Mouse (Mus musculus) liver, embryonic 12.5 days (tissue): Measurements from ENCODE around the gene Aplf. TPM values are rescaled to one million over a fixed set of nuclear protein-coding genes. Genes with fewer than 3 reads are reported as not detected.
A peak's percentile ranks its signal among the peaks of the same experiment; 100 is the strongest.

Experiments
- ATAC-seq: fragments of 200-750 bp; cut with Nextera tagmentation; 2 replicates; pipeline ENCODE4 v1.8.0; 2017; ENCODE audit warnings: moderate number of reproducible peaks, mild to moderate bottlenecking, moderate library complexity
- H3K27ac ChIP-seq: fragments of 300-500 bp; sonication (generic); 2 replicates; pipeline ENCODE4 v1.5.1; 2016; ENCODE audit warnings: mild to moderate bottlenecking
- H3K27me3 ChIP-seq: fragments of 300-500 bp; sonication (generic); replicated peaks from 2 replicates; pipeline ENCODE4 v1.6.1; 2016; ENCODE audit warnings: mild to moderate bottlenecking, moderate library complexity
- H3K36me3 ChIP-seq: fragments of 300-500 bp; sonication (generic); 2 replicates; pipeline ENCODE4 v1.6.1; 2016; ENCODE audit warnings: mild to moderate bottlenecking, moderate library complexity
- H3K4me1 ChIP-seq: fragments of 300-500 bp; sonication (generic); 2 replicates; pipeline ENCODE4 v1.6.1; 2016
- H3K4me2 ChIP-seq: fragments of 300-500 bp; sonication (generic); 2 replicates; pipeline ENCODE4 v1.6.1; 2016; ENCODE audit warnings: mild to moderate bottlenecking, moderate library complexity
- H3K4me3 ChIP-seq: fragments of 300-500 bp; sonication (generic); 2 replicates; pipeline ENCODE4 v1.5.1; 2016; ENCODE audit warnings: mild to moderate bottlenecking, moderate library complexity
- H3K9ac ChIP-seq: fragments of 300-500 bp; sonication (generic); 2 replicates; pipeline ENCODE4 v1.6.1; 2016; ENCODE audit warnings: mild to moderate bottlenecking, moderate library complexity
- H3K9me3 ChIP-seq: fragments of 300-500 bp; sonication (generic); replicated peaks from 2 replicates; pipeline ENCODE4 v1.6.1; 2016; ENCODE audit warnings: mild to moderate bottlenecking, moderate library complexity
- WGBS: fragments of 180-500 bp; shearing (Covaris S2); methylation state at CpG from one replicate; pipeline ENCODE4 v1.1.7; 2016; ENCODE audit not compliant: insufficient replicate concordance; 5-methylcytosine and 5-hydroxymethylcytosine counted together
- polyA plus RNA-seq: library from polyadenylated mRNA; unstranded; fragments of >200 nt; fragmentation: Nextera tagmentation; extraction: Ambion mirVana; gene quantifications from 2 replicates; pipeline ENCODE4 v1.2.1, GENCODE M21; 2016

Aplf gene
- polyA plus RNA-seq, 1 experiment from 2014 or later, result 18.9 TPM

DNA sequence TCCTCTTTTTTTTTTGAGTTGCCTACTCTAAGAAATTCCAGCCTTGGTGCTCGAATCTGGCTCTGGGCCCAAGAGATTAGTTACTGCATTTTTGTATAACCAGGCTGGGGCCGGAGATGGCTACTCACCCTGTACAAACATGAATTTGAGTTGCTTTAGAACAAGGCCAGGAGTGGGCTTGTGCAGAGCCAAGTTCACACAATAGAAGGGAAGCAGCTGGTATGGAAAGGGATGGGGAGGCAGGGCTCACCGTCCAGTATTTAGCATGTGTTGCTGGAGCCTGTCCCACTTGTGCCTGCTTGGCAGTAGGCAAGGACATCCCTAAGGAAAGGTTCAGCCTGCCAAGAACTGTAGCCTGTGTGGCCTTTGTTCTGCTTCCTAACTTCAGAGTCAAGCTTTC, 50.7 kb downstream of the Aplf start:
- no peak overlapping the region for H3K4me2 ChIP-seq
- no peak overlapping the region for H3K9ac ChIP-seq
- H3K4me1 ChIP-seq, result no peaks in the 10 kb centered on the region
- H3K9me3 ChIP-seq, result no peaks in the 10 kb centered on the region
- WGBS, result 68% methylated on average over 3 of the region's 3 CpGs
- H3K27me3 ChIP-seq, result peaks cover 17% of the 10 kb centered on the region; the same call in 1 of the 2 replicates
- no peak overlapping the region for H3K27ac ChIP-seq
- H3K4me3 ChIP-seq, result no peak overlapping the region
- ATAC-seq, result no peak
- no peaks in the 10 kb centered on the region for H3K36me3 ChIP-seq

DNA sequence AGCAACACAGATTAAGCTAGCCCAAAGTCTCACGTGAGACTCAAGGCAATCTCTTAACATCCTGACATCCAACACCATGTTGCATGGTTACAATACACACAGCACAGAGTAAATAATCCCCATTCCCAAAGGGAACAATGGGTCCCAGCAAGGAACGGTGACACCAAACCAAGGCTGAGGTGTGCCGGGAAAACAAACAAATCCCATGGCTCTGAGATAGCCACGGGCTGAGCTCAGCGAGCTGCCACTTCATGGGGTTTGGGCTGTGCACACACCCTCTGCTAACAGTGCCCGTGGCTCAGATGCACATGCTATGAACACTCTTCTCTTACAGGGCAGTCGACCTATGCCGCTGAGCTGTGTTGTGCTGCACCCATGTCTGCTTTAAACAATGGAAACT, 54.0 kb downstream of the Aplf start:
- H3K9me3 ChIP-seq, result no peaks in the 10 kb centered on the region
- 65% methylated on average over 8 of the region's 8 CpGs for WGBS
- ATAC-seq, result no peak

GRCm38 (mm10) chr6:87615696-87616083, 56.3 kb downstream of the Aplf start:
- Histone ChIP-seq H3K36me3 (no peaks in the 10 kb centered on the region), H3K27ac (no peak overlapping the region), H3K9me3 (no peaks in the 10 kb centered on the region), H3K4me3 (no peak overlapping the region), H3K4me1 (0 out of 2 replicates have a peak, but pooled peaks cover 6% of the 10 kb centered on the region), H3K9ac (no peak overlapping the region), H3K27me3 (peaks cover 19% of the 10 kb centered on the region; the same call in 1 of the 2 replicates), H3K4me2 (no peak overlapping the region)
- ATAC-seq, result no peak
- 80% methylated on average over 14 of the region's 14 CpGs for WGBS

More for the DNA sequence above, 54.0 kb downstream of the Aplf start:
- Histone ChIP-seq H3K27me3 (peaks cover 17% of the 10 kb centered on the region; the same call in 1 of the 2 replicates), H3K4me2 (no peak overlapping the region), H3K36me3 (no peaks in the 10 kb centered on the region), H3K27ac (no peak overlapping the region), H3K4me3 (no peak overlapping the region), H3K9ac (no peak overlapping the region), H3K4me1 (0 out of 2 replicates have a peak, but pooled peaks cover 6% of the 10 kb centered on the region)

- Histone ChIP-seq H3K4me3 (no peak overlapping the region), H3K9me3 (no peaks in the 10 kb centered on the region), H3K36me3 (no peaks in the 10 kb centered on the region), H3K27ac (no peak overlapping the region), H3K4me1 (0 out of 2 replicates have a peak, but pooled peaks cover 6% of the 10 kb centered on the region), H3K9ac (no peak overlapping the region), H3K4me2 (no peak overlapping the region), H3K27me3 (peaks cover 22% of the 10 kb centered on the region; the same call in 1 of the 2 replicates)
- no peak for ATAC-seq
- WGBS, result 42% methylated on average over 11 of the region's 11 CpGs
Observed at GRCm38 (mm10) chr6:87614794-87615695, 56.9 kb downstream of the Aplf start.

- Histone ChIP-seq H3K4me2 (no peak overlapping the region), H3K36me3 (no peaks in the 10 kb centered on the region), H3K27me3 (peaks cover 19% of the 10 kb centered on the region; the same call in 1 of the 2 replicates), H3K27ac (no peak overlapping the region), H3K9me3 (no peaks in the 10 kb centered on the region), H3K4me3 (no peak overlapping the region), H3K9ac (no peak overlapping the region), H3K4me1 (no peaks in the 10 kb centered on the region)
- ATAC-seq, result no peak
Observed at GRCm38 (mm10) chr6:87599825-87600224, 72.2 kb downstream of the Aplf start.

DNA sequence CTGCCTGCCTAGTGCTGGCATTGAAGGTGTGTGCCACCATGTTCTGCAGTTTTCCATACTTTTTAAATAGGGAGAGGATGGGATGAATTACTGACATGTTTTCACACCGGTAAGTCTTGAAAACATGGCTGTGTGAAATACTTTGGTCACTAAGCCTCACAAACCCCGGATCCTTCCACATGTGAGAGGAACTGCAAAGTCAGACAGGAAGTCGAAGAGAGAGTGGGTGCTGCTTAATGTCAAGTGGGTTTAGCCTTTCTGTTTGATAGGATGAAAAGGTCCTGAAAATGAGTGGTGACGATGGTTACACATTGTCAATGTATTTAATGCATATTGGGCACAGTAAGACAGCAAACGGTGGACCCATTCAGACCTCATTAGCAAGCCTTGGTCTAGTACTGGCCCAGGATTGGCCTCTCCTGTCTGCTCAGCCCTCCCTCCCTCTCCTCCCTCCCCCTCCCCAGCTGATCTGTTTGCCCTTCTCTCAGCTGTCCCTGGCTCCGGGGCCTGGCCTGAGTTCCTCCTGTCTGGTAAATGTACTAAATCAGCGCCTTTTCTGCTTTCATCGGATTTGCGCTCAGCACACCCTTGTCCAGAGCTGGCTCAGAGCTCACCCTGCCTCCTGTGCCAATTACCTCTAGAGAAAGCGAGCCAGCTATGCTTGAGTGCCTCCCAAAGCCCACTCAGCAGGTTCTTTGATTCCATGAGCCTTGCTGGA, 74.7 kb downstream of the Aplf start:
- Histone ChIP-seq H3K9ac (no peak overlapping the region), H3K9me3 (no peaks in the 10 kb centered on the region), H3K36me3 (no peaks in the 10 kb centered on the region), H3K27me3 (peaks cover 12% of the 10 kb centered on the region), H3K4me1 (no peaks in the 10 kb centered on the region), H3K4me3 (no peak overlapping the region), H3K4me2 (no peak overlapping the region), H3K27ac (no peak overlapping the region)
- WGBS, result 61% methylated on average over 10 of the region's 10 CpGs
- ATAC-seq, result no peak

GRCm38 (mm10) chr6:87594188-87594587, 77.8 kb downstream of the Aplf start:
- ATAC-seq, result no peak
- Histone ChIP-seq H3K4me1 (peaks cover 20% of the 10 kb centered on the region), H3K9me3 (no peaks in the 10 kb centered on the region), H3K27ac (no peak overlapping the region), H3K9ac (no peak overlapping the region), H3K27me3 (peaks cover 23% of the 10 kb centered on the region), H3K36me3 (no peaks in the 10 kb centered on the region), H3K4me3 (no peak overlapping the region), H3K4me2 (no peak overlapping the region)
- 58% methylated on average over 6 of the region's 6 CpGs for WGBS

DNA sequence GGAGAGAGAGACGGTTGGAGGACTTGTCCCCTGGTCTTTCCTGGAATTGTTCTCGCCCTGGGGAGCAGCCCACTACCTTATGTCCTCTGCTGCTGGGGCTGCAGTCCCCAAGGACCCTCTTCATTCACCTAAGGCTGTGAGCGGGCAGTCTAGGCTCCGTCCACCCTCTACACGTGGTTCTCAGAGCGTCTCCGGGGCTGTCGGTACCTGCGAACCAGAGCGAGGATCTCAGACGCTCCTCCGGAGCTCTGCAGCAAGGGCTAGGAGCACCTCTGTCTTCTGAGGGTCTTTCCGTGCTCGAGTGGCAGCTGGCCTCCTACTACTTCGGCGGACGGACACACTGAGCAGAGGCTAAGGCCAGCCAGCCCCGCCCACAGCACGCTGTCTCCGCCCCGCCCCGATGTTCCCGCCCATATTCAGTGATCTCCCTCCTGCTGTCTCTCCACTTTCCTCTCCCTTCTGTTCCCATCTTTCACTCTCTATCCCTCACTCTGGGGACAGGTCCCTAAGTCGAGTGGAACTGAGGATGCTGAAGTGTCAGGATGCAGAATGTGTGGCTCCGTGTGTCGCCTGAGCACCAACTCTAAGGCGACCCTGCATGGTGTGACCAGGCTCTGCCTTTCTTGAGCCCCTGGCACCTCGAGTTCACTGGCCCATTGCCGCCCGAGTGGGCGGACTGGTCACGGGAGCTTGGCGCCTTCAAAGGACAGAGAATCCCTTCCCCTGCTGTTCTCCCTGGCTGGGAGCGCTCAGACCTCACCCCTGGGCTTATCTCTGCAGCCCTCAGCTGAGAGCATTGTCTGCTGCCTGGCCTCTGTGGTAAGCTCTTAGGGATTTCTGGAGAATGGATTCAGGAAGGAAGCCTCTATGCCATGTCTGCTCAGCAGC, 81.4 kb downstream of the Aplf start, which contains the start of gene Prokr1:
Gene Prokr1 (minus strand): TSS at position 350 of the 888 bp plus-strand sequence.
- Histone ChIP-seq H3K4me3 (peak within 1 kb of the TSS; percentile 74), H3K4me2 (peak within 1 kb of the TSS; percentile 96), H3K36me3 (peaks cover 6% of the 10 kb centered on the region; the same call in 1 of the 2 replicates), H3K27ac (peak within 1 kb of the TSS; percentile 76), H3K9ac (peak within 1 kb of the TSS; percentile 81), H3K4me1 (peaks cover 38% of the 10 kb centered on the region), H3K9me3 (no peaks in the 10 kb centered on the region), H3K27me3 (peaks cover 51% of the 10 kb centered on the region)
- WGBS, result 1% methylated on average over 34 of the region's 34 CpGs
- peak; percentile 91 for ATAC-seq

DNA sequence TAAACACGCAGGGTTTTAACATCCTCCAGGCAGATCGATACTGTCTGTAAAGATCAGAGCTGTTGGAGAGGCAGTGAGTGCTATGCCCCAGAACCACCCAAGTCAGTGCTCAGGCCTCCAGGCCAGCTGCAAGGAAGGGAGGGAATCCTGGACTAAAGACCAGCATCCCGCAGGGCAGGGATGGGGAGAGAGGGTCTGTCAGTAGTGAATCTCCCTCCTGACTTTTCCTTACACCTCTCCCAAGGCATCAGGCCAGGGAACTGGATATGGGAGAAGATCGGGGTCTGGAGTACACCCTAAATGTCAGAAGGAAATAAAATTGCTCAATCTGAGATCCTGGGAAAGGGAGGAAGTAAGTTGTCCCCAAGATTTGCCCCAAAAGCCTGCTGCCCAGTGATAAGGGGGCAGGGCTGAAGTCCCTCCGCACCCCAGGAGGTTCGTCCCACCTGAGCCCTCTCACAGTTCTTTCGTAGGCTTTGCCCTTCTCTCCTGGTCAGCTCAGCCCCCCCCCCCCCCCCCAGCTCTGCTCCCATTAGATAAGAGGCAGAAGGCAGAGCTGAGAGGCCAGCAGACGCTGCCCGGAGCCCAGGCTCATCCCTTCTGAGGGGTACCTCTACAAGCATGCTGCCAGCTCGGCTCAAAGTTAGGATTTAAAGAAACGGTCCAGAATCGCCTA, 82.1 kb downstream of the Aplf start:
- Histone ChIP-seq H3K4me1 (peaks cover 46% of the 10 kb centered on the region), H3K4me3 (peak overlapping the region; percentile 74), H3K9me3 (no peaks in the 10 kb centered on the region), H3K4me2 (peak overlapping the region; percentile 96), H3K36me3 (peaks cover 6% of the 10 kb centered on the region; the same call in 1 of the 2 replicates), H3K27ac (peak overlapping the region; percentile 76), H3K27me3 (peaks cover 59% of the 10 kb centered on the region), H3K9ac (peak overlapping the region; percentile 81)
- ATAC-seq, result peak; percentile 80
- 10% methylated on average over 11 of the region's 12 CpGs for WGBS

- H3K4me2 ChIP-seq, result peak overlapping the region; percentile 39
- peaks cover 66% of the 10 kb centered on the region for H3K4me1 ChIP-seq
- no peak for ATAC-seq
- H3K4me3 ChIP-seq, result no peak overlapping the region
- no peaks in the 10 kb centered on the region for H3K9me3 ChIP-seq
- peak overlapping the region; percentile 98 for H3K27ac ChIP-seq
- H3K9ac ChIP-seq, result peak overlapping the region; percentile 49
- H3K36me3 ChIP-seq, result peaks cover 30% of the 10 kb centered on the region
- H3K27me3 ChIP-seq, result peaks cover 55% of the 10 kb centered on the region
- WGBS, result 81% methylated on average over 7 of the region's 7 CpGs
Observed at GRCm38 (mm10) chr6:87583991-87584390, 88.0 kb downstream of the Aplf start.

GRCm38 (mm10) chr6:87583183-87583611, 88.8 kb downstream of the Aplf start:
- Histone ChIP-seq H3K4me2 (peak overlapping the region; percentile 67), H3K27me3 (peaks cover 49% of the 10 kb centered on the region), H3K9ac (peak overlapping the region; percentile 67), H3K27ac (peak overlapping the region; percentile 98), H3K36me3 (peaks cover 26% of the 10 kb centered on the region), H3K4me1 (peaks cover 64% of the 10 kb centered on the region), H3K9me3 (no peaks in the 10 kb centered on the region), H3K4me3 (0 out of 2 replicates have a peak overlapping the region, but pooled peaks have one; percentile 11)
- peak; percentile 97 for ATAC-seq
- WGBS, result 38% methylated on average over 1 of the region's 1 CpGs
